Mouse (Mus musculus): ENCODE results near the gene Slc35f2.

DNA sequence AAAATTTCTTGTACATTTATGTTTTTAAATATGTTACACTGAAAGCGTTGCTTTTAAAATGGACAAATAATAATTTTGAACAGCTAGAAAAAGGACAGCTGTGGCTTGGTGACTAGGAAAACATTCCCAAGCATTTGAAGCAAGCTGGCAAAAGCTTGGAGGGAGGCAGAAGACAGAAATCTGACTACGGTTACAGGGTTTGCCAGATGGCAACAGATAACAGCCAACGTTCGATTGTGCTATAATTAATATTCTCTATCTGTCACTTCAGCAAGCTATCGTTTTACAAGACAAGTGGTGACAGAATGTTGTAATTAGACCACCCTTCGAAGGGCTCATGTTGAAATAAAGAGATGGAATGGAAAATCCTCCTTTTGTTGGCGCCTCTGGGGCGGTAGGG lies 77.2 kb downstream of the Slc35f2 start:
- no peak for TF ChIP-seq CTCF (IDR thresholded peaks at IDR 0.05; ENCODE audit: low read depth, low read length)
- TF ChIP-seq POLR2A (IDR thresholded peaks at IDR 0.05; ENCODE audit: extremely low read depth, insufficient read depth, low read length), result no peak

Data from liver, adult 2 months (tissue).